Mouse (Mus musculus): ENCODE results near the gene Pbx4.
A peak's percentile ranks its signal among the peaks of the same experiment; 100 is the strongest.

Gene Pbx4

GRCm38 (mm10) chr8:69900895-69901451, 68.7 kb downstream of the Pbx4 start:
- DNase-seq (ENCODE audit: low spot score): no peak

DNA sequence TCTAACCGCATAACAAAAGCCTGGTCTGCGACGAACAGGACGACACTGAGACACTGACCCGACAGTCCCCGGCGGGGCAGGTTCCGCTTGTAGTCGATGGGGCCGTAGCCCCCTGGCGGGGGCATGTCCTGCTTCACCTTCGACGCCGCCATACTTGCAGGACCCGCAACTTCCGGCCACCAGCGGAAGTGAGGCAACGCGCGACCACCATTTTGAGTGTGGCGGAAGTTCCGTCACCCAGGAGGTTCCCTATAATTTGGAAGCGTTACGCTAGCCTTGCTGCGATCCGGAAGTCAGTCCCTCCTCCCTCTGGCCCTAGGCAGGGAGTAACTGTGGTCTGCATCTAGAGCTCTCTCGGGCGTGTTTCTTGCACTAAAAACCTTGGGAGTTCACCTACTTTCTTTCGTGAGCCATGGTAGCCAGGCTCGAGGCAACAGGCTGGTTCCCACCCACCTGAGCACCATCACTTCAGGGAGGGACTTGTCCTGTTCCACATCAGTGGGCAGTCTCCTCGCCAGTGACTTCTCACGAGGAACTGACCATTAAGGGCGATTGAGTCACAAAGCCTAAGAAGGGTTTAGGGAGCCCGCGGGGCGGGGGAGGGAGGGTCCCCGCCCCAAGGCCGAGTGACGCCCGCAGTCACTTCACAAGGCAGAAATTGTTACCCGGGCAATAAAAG, 69.3 kb downstream of the Pbx4 start:
- peak; percentile 96 for DNase-seq (ENCODE audit: low spot score)

DNA sequence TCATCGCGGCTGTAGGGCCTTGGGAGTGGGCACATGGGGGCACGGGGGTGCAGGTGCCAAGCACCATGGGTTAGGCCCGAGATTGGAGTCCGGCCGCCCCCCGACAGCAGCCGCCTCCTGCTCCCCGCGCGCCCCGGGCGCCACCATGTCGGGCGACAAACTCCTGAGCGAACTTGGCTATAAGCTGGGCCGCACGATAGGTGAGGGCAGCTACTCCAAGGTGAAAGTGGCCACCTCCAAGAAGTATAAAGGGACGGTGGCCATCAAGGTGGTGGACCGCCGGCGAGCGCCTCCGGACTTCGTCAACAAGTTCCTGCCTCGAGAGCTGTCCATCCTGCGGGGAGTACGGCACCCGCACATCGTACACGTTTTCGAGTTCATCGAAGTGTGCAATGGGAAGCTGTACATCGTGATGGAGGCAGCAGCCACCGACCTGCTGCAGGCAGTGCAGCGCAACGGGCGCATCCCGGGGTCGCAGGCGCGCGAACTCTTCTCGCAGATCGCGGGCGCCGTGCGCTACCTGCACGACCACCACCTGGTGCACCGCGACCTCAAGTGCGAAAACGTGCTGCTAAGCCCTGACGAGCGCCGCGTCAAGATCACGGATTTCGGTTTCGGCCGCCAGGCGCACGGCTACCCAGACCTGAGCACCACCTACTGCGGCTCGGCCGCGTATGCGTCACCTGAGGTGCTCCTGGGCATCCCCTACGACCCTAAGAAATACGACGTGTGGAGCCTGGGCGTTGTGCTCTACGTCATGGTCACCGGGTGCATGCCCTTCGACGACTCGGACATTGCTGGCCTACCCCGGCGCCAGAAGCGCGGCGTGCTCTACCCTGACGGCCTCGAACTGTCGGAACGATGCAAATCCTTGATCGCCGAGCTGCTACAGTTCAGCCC, 70.1 kb downstream of the Pbx4 start, which contains the start of the genes Tssk6, Ndufa13 and Yjefn3:
Gene Tssk6 (plus strand): TSS at position 22 of the 900 bp plus-strand sequence.
Gene Ndufa13 (minus strand): TSS at position 396 of the 900 bp plus-strand sequence.
Gene Yjefn3 (minus strand): TSS at position 550 of the 900 bp plus-strand sequence.
- peak; percentile 51 for DNase-seq (ENCODE audit: low spot score)

DNA sequence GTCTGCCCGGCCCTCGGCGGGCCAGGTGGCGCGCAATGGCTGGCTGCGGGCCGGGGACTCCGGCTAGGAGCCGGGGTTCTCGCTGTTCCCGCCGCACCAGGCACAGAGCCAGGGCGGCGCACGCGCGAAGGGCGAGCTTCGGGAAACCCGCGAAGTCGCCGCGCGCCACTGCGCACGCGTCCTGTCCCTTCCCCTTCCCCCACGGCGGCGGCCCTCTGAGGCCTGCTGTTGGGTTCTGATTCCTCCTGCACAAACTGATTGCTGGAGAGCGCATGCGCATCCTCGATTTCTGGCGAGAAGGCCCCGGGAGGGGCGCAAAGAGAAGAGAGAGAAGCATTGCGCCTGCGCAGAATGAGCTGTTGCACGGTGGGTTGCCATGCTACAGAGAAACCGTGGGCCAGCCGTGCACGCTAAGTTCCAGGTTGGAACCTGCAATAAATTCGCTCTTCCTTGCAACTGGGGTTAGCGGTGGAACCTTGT, 70.8 kb downstream of the Pbx4 start:
- DNase-seq (ENCODE audit: low spot score): peak; percentile 99

DNA sequence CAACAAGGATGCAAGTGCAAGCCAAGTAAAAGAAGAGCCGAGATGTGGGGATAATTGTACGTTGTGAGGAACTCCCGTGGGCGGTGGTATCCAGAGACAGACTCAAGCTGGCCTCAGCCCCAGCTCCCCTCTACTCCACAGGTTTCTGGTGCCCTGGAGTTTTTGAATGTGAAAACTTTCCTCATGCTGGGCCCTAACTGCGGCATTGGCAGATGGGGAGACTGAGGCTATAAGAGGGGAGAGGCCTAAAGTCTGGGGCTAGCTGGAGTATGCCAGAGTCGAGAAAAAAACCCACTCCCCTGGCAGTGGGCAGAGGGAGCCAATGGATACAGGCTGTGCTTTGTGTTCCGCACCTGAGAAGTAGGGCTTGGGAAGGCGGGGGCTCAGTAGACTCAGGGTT, 71.8 kb downstream of the Pbx4 start:
- DNase-seq (ENCODE audit: low spot score): no peak

DNA sequence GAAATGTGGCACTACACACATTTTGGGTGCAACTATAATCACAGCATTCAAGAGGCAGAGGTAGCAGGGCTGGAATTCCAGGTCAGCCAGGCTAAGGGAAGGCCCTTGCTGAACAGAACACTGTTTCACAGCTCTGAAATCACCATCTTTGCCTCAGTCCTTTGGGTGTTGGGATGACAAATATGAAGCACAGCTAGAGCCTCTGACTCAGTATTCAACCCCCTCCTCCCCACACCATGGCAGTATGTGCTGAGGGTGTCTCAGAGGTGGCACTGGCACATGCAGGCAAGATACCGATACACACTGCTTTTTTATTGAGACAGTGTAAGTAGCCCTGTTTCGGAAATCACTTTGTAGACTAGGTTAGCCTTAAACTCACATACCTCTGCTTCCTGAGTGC, 74.0 kb downstream of the Pbx4 start:
- no peak for DNase-seq (ENCODE audit: low spot score)

DNA sequence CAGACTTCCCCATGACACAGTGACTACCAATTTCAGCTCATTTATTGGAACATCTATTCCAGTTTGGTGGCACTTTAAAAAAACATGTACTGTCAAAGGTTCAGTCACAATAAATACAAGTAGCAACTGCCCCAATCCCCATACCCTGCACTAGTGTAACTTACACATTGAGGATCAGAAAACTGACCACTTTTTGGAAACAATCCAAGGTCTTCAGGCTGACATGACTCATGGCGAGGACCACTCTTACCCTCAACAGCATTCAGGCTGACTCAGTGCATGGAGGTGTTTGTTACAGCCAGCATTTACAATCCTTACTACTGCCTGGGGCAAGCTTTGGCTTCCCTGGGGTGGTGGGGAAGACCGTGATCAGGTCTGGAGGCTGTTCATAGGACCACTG, 74.8 kb downstream of the Pbx4 start:
- no peak for DNase-seq (ENCODE audit: low spot score)

GRCm38 (mm10) chr8:69911917-69912316, 79.6 kb downstream of the Pbx4 start:
- no peak for DNase-seq (ENCODE audit: low spot score)

DNA sequence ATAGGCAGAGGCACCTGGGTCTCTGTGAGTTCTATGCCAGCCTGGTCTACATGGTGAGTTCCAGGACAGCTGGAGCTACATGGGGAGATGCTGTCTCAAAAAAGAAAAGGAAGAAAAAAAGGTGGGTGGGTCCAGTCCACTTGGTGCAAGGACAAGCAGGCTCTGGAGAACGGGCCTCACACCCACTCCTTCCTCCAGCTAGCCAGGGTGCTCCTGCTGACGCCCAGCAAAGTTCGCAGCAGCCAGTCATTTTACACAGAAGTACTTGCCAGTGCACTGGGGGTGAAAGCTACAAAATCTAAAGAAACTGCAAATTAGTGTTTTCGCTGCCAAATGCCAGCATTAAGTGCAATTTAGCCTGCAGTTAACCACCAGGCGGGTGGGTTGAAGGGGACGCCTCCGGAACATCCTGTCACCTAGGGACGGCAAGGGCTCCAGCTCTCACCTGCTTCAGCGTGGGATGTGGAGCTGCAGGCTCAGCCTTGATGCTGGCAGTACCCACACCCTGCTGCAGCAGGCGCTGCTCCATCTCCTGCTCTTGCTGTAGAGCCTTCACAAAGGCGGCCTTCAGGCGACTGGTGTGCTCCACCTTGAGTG, 80.3 kb downstream of the Pbx4 start:
- DNase-seq (ENCODE audit: low spot score): no peak

- no peak for DNase-seq (ENCODE audit: low spot score)
Measured at GRCm38 (mm10) chr8:69914526-69914925, 82.2 kb downstream of the Pbx4 start.

DNA sequence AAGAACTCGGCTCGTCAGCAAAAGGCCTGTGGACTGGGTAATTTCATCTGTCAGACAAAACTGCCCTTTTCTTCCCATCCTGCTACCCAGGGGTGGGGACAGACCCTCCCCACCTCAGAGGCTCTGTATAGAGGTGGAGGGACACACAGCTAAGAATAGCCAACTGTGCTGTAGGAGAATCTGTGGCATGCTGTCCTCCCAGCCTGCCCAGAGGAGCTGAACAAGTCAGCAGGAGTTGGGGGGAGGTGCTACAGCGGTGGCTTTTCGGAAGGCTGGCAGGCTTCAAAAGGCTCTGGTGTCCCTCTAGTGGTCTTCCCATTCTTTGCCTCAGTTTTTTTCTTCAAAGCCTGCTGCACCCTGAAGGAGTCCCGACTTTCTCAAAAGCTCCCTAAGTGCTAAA, 83.5 kb downstream of the Pbx4 start:
- DNase-seq (ENCODE audit: low spot score): no peak

- no peak for DNase-seq (ENCODE audit: low spot score)
Measured at GRCm38 (mm10) chr8:69918506-69918905, 86.2 kb downstream of the Pbx4 start.

DNA sequence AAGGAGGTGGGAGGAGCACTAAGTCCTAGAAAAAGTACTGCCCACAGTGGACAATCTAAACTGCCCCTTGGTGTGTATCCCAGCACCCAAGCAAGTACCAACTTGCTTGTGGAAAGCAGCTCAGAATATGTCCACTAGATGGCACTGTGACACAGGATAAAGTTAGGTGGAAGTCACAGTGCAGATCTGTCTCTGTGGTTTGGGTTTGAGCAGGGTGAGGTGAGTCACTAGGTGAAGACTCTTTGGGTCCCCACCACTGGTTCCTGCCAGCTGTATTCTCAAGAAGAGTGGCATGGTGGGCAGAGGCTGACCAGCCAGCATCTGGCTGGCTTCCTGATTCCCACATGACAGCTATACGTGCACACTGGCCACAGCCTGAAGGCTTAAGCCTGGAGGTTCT, 86.7 kb downstream of the Pbx4 start:
- DNase-seq (ENCODE audit: low spot score): peak; percentile 25

DNA sequence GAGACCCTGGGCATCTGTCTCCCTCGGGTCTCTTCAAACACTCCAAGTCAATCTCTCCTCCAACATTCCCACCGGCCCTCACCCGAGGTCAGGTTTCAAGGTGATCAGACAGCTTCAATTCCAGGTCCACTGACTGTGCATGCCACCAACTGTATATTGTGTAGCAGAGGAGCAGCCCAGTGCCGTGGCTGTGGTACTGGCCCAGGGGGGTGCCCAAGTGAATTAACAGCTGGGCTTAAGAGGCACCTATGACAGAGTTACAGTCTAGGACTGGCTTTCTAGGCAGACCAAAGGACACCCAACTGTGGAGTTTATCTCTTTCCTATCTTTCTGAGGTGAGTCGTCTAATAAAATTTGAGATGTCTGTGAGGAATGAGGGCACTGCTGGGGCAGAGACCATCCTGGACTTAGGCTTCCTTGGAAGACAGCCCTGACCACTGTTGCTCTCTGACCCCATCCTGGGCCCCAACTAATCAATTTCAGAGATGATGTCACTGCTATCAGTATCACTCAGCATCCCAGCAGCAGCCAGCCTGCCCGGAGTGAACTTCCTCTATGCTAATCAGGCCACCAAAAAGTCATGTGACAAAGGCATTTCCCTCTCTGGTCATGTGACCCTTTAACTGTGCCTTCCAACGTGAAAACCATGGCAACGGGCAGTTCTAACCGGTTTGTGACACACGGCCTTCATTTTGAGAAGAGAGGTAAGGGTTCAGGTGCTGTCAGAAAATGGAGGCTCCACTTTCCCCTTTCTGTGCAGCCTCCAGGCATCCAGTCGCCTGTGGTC, 87.8 kb downstream of the Pbx4 start:
- no peak for DNase-seq (ENCODE audit: low spot score)

GRCm38 (mm10) chr8:69921141-69921540, 88.8 kb downstream of the Pbx4 start:
- no peak for DNase-seq (ENCODE audit: low spot score)

Data from ovary, postnatal 36 days (tissue).